Mouse (Mus musculus) olfactory bulb, adult 2 months (tissue): Measurements from ENCODE around the gene Cpa2.

Experiments used
- CTCF ChIP-seq: fragments of 200-500 bp; IDR thresholded peaks from 2 replicates; pipeline ENCODE4 v1.5.1; 2012; ENCODE audit warnings: low read depth, mild to moderate bottlenecking, low read length, moderate library complexity; ENCODE audit not compliant: insufficient read depth
- POLR2A ChIP-seq: fragments of 200-500 bp; IDR thresholded peaks from 2 replicates; pipeline ENCODE4 v1.6.1; 2012; ENCODE audit warnings: mild to moderate bottlenecking, low read depth, low read length, moderate library complexity; ENCODE audit not compliant: insufficient read depth

DNA sequence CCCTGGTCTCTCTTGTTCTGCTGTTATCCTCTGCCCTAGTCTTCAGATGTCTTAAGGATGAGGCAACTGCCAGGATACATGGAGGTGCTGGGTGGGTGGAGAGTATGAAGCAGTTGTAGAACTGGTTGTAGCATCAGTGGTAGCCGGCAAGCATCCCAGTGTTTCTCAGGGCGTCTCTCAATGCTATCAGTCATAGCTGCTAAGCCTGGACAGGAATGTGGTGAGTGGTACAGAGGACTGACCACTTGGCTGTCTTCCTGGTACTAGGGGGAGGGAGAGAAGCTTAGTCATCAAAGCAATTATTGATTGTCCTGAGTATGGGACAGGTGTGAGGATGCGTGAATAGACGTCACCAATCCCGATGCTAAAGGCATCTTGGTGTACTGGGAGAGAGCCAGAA is 28.6 kb downstream of the Cpa2 start:
- TF ChIP-seq CTCF (no peak), POLR2A (no peak)
